Mouse (Mus musculus): ENCODE results near the gene Cntnap5b.

DNA sequence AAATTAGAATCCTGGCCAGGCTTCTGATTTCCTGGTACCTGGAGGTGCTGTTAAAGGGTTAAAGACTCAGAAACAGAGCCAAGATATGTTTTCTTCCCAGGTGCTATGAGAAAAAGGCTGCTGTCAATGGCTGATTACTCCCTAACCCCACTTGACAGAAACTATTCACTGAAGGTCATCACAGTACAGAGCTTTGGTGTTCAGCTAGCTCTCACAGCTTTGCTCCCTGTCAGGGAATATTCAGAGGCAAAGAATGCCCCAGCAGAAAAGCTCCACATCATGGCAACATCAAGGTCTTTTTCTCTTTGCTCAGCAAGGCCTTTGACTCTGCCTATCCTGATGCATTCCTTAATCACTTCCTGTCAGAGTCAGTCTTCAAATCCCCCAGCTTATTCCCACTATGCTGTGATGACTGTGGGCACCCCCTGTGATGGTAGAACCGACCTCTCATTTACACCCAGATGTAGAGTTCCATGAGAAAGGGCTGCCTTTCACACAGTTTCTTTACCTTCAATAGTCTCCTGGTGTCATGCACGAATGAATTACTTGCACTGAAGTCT is 186.9 kb downstream of the Cntnap5b start:
- TF ChIP-seq CTCF (IDR thresholded peaks at IDR 0.05; ENCODE audit: control insufficient read depth, insufficient read depth, insufficient replicate concordance, low read depth, low read length): no peak
- TF ChIP-seq POLR2A (IDR thresholded peaks at IDR 0.05; ENCODE audit: control insufficient read depth, low read depth, low read length): no peak
